8 mouse cellular contexts compared by ENCODE assay signal in the genomic region with DNA sequence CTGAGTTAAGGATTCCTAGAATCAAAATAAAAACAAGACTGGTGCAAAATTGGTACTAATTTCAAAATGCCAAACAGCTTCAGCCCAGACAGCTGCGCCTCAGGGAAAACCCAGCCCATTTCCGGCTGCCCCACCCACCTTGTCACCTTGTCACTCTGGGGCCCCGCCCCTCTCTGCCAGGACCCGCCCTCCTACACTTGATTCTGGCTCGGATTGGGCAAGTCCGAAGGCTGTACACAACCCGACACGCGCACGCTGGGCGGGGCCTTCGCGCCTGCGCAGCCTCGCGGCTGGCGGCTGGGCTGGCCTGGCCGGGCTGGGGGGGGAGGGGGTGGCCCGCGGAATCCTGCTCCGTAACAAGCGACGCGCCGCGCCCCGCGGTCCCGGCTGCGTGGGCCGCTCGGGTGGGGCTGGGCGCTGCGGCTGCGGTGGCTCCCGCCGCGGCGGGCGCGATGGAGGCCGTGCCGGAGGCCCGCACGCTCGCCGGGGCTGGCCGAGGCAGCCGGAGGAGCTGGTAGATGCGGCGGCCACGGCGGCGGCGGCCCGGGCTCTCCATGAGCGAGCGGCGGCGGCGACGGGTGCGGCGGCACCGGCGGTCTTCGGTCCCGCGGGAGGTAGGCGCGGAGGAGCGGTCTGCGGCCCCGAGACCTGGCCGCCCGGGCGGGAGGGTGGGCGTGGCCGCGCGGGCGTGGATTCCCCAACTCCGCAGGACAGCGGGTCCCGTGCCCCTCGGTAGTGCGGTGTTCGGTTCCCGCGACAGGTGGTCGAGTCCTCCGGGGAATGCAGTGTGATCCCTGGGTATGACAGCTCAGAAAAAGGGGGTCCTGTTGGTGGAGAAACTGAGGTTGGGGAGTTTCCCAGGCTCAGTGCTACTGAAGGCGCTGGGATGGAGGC. TPM values are rescaled to one million over a fixed set of nuclear protein-coding genes. Genes with fewer than 3 reads are reported as not detected.
DNase-seq lines count a peak whose midpoint lies in the region; ATAC-seq and TF ChIP-seq lines count a peak whose summit lies in the region.

A gene (plus strand): TSS at position 329 of the 894 bp plus-strand sequence.

- peak; percentile 97 for DNase-seq in 416B (ENCODE audit: low read depth)
- DNase-seq in heart, adult 8-10 months (ENCODE audit: low spot score): peak; percentile 95
- peak; percentile 97 for DNase-seq in kidney, adult 9 months
- DNase-seq in limb, embryonic 14.5 days (ENCODE audit: low spot score): peak; percentile 94
- DNase-seq in midbrain, postnatal 0 days (ENCODE audit: low spot score): peak; percentile 97
- DNase-seq in spleen, postnatal 14 days (ENCODE audit: low spot score in 2 of 2): peak; percentile 85 to 87

- peak within 1 kb of the TSS; percentile 86 for H3K4me2 ChIP-seq in embryonic facial prominence, embryonic 15.5 days (replicated peaks)
- peak within 1 kb of the TSS; percentile 82 for H3K4me2 ChIP-seq in limb, embryonic 14.5 days (replicated peaks; ENCODE audit: low read depth, low read length, severe bottlenecking)
- peak within 1 kb of the TSS; percentile 76 for H3K4me2 ChIP-seq in midbrain, postnatal 0 days (ENCODE audit: low read depth, low read length, poor library complexity, severe bottlenecking)

- 0 out of 2 replicates have a peak, but pooled peaks have one; percentile 20 for TF ChIP-seq POLR2A in bone marrow, adult 2 months (IDR thresholded peaks at IDR 0.05; ENCODE audit: borderline replicate concordance, control insufficient read depth, low read depth, low read length)
- 0 out of 2 replicates have a peak, but pooled peaks have one; percentile 27 for TF ChIP-seq POLR2A in limb, embryonic 14.5 days (IDR thresholded peaks at IDR 0.05; ENCODE audit: borderline replicate concordance, extremely low read depth, insufficient read depth, insufficient read length)

- H3K9ac ChIP-seq in embryonic facial prominence, embryonic 15.5 days: peak within 1 kb of the TSS; percentile 69
- H3K9ac ChIP-seq in limb, embryonic 14.5 days (ENCODE audit: low read depth, low read length, severe bottlenecking): peak within 1 kb of the TSS; percentile 83
- peak within 1 kb of the TSS; percentile 91 for H3K9ac ChIP-seq in midbrain, postnatal 0 days (replicated peaks; ENCODE audit: low read length, poor library complexity, severe bottlenecking)

- peak; percentile 100 for ATAC-seq in embryonic facial prominence, embryonic 15.5 days (ENCODE audit: insufficient number of reproducible peaks, low FRiP score, low TSS enrichment, low read depth)
- peak; percentile 100 for ATAC-seq in limb, embryonic 14.5 days (ENCODE audit: low FRiP score, low read depth)
- peak; percentile 100 for ATAC-seq in midbrain, postnatal 0 days (ENCODE audit: low FRiP score)

- H3K4me3 ChIP-seq in bone marrow, adult 2 months (replicated peaks; ENCODE audit: control insufficient read depth, low read depth, low read length): peak within 1 kb of the TSS; percentile 43
- peak within 1 kb of the TSS; percentile 87 for H3K4me3 ChIP-seq in embryonic facial prominence, embryonic 15.5 days (replicated peaks)
- H3K4me3 ChIP-seq in limb, embryonic 14.5 days (replicated peaks; ENCODE audit: low read length): peak within 1 kb of the TSS; percentile 81
- H3K4me3 ChIP-seq in midbrain, postnatal 0 days (ENCODE audit: low read depth, low read length): peak within 1 kb of the TSS; percentile 95

- H3K27ac ChIP-seq in bone marrow, adult 2 months (ENCODE audit: control insufficient read depth, insufficient read depth, low read depth, low read length, poor library complexity): no peak within 1 kb of the TSS; the same call in 1 of the 2 replicates
- H3K27ac ChIP-seq in embryonic facial prominence, embryonic 15.5 days (replicated peaks): peak within 1 kb of the TSS; percentile 77; the same call in 1 of the 2 replicates
- H3K27ac ChIP-seq in limb, embryonic 14.5 days (replicated peaks; ENCODE audit: low read depth, low read length): peak within 1 kb of the TSS; percentile 58; the same call in 1 of the 2 replicates
- H3K27ac ChIP-seq in midbrain, postnatal 0 days (ENCODE audit: low read depth, low read length): peak within 1 kb of the TSS; percentile 72

- 0 out of 2 replicates have a peak, but pooled peaks cover 3% of the 10 kb centered on the region for H3K36me3 ChIP-seq in embryonic facial prominence, embryonic 15.5 days
- peaks cover 8% of the 10 kb centered on the region; the same call in 1 of the 2 replicates for H3K36me3 ChIP-seq in limb, embryonic 14.5 days (ENCODE audit: control insufficient read depth, insufficient read depth, low read length)
- H3K36me3 ChIP-seq in midbrain, postnatal 0 days (ENCODE audit: insufficient read depth, low read length): peaks cover 3% of the 10 kb centered on the region; the same call in 1 of the 2 replicates

- H3K4me1 ChIP-seq in bone marrow, adult 2 months (ENCODE audit: control insufficient read depth, insufficient read depth, low read length): no peaks in the 10 kb centered on the region
- no peaks in the 10 kb centered on the region for H3K4me1 ChIP-seq in embryonic facial prominence, embryonic 15.5 days
- H3K4me1 ChIP-seq in limb, embryonic 14.5 days (ENCODE audit: control insufficient read depth, insufficient read depth, low read length): no peaks in the 10 kb centered on the region
- peaks cover 3% of the 10 kb centered on the region; the same call in 1 of the 2 replicates for H3K4me1 ChIP-seq in midbrain, postnatal 0 days (ENCODE audit: insufficient read depth, low read length)

- 0 out of 2 replicates have a peak, but pooled peaks cover 3% of the 10 kb centered on the region for H3K27me3 ChIP-seq in embryonic facial prominence, embryonic 15.5 days
- no peaks in the 10 kb centered on the region for H3K27me3 ChIP-seq in limb, embryonic 14.5 days (ENCODE audit: control insufficient read depth, insufficient read depth, low read length)
- no peaks in the 10 kb centered on the region for H3K27me3 ChIP-seq in midbrain, postnatal 0 days (ENCODE audit: insufficient read depth, low read length)

- no peaks in the 10 kb centered on the region for H3K9me3 ChIP-seq in embryonic facial prominence, embryonic 15.5 days (replicated peaks)
- H3K9me3 ChIP-seq in limb, embryonic 14.5 days (ENCODE audit: control insufficient read depth, low read length): no peaks in the 10 kb centered on the region
- H3K9me3 ChIP-seq in midbrain, postnatal 0 days (ENCODE audit: low read length): no peaks in the 10 kb centered on the region

- TF ChIP-seq CTCF in bone marrow, adult 2 months (IDR thresholded peaks at IDR 0.05; ENCODE audit: control insufficient read depth, insufficient read depth, low read length): no peak
- no peak for TF ChIP-seq CTCF in midbrain, postnatal 0 days (IDR thresholded peaks at IDR 0.05)

- WGBS in bone marrow, adult 2 months: 2% methylated on average over 89 of the region's 93 CpGs
- under 1% methylated on average over 76 of the region's 93 CpGs for WGBS in embryonic facial prominence, embryonic 15.5 days
- under 1% methylated on average over 69 of the region's 93 CpGs for WGBS in limb, embryonic 14.5 days
- 0% methylated on average over 67 of the region's 93 CpGs for WGBS in midbrain, postnatal 0 days

RNA-seq across cellular contexts. Expression of the gene that starts here (rescaled TPM):
- 1.7 and 3.3 TPM in 2 replicates for polyA plus RNA-seq in bone marrow, adult 2 months (2011; ENCODE audit: insufficient read depth, insufficient read length, low replicate concordance, missing spikeins)
- polyA plus RNA-seq in embryonic facial prominence, embryonic 15.5 days (2015; fragmentation: Nextera tagmentation; extraction: Ambion mirVana): 3.6 and 4.2 TPM in 2 replicates
- 1 to 10 TPM; 1.8 to 3.3 (median 2.9) TPM for total RNA-seq in heart, adult 8-10 months (2022)
- 7.2 and 7.3 TPM in 2 replicates for polyA plus RNA-seq in limb, embryonic 14.5 days (2012; rRNA removed)
- 5.5 and 5.9 TPM in 2 replicates for polyA plus RNA-seq in limb, embryonic 14.5 days (2014; fragmentation: Nextera tagmentation; extraction: Ambion mirVana)
- 16.2 and 17.7 TPM in 2 replicates for total RNA-seq in midbrain, postnatal 0 days (2014; rRNA removed)
- polyA plus RNA-seq in midbrain, postnatal 0 days (2015; fragmentation: Nextera tagmentation; extraction: Ambion mirVana): 2.0 and 2.4 TPM in 2 replicates

Comparison
In these comparisons a context has a peak if more than half of its experiments do, and no peak if none do; other contexts are left out.
1. H3K4me3 ChIP-seq: peak in every context shown above with its lines; median percentile 95 in midbrain, postnatal 0 days; 87 in embryonic facial prominence, embryonic 15.5 days; 81 in limb, embryonic 14.5 days; 43 in bone marrow, adult 2 months.